Mouse (Mus musculus) gastrocnemius, postnatal 14 days (tissue): Measurements from ENCODE around the gene Gpr84. TPM values are rescaled to one million over a fixed set of nuclear protein-coding genes. Genes with fewer than 3 reads are reported as not detected.

Source experiments
- DNase-seq: peaks from one replicate; pipeline ENCODE4 v3.0.0; 2021; ENCODE audit warnings: mixed read lengths
- intact Hi-C: fragments of 180-260 bp; cut with DNase I; formaldehyde crosslinking; loops from one replicate; pipeline ENCODE4 v1.15.1; 2025; ENCODE audit warnings: low total_unique reads
- total RNA-seq, 2 experiments: library from RNA; stranded (reverse); gene quantifications; 2 replicates each; pipeline ENCODE4 v1.2.3; 2021

Gene Gpr84
- total RNA-seq, 2 experiments from 2014 or later, result not detected

DNA sequence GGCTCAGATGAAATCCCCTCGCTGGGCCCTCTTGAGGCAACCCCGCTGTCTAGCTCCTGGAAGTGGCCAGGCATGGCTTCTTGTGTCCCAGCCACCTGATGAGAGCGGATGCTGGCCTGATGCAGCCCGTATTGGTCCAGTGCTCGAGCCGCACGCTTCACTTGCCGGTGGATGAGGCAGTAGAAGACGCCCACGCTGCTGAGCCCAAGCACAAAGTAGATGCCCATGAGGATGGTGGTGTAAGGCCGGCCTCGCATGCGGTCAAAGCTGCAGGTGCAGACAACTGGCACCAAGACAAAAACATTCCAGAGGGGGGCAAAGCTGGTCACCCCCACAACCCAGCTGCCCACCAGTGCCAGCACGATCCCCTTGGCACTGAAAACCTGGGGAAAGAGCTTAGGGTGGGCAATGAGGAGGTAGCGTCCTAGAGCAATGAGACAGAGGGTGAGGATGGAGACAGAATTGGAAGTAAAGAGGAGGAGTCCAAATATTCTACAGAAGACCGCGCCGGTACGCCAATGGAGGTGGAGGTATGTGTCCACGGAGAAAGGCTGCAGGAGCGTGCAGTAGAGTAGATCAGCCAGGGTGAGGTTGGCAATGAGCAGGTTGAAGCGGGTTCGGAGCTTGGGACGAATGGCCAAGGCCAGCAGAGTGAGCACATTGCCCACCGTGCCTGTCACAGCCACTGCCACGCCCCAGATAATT is 1.4 kb downstream of the Gpr84 start:
- DNase-seq, result no peak
- intact Hi-C loops, result loop anchor here (5.0 kb wide), 1 partner anchor 107 kb away; no protein-coding TSS in a partner anchor

DNA sequence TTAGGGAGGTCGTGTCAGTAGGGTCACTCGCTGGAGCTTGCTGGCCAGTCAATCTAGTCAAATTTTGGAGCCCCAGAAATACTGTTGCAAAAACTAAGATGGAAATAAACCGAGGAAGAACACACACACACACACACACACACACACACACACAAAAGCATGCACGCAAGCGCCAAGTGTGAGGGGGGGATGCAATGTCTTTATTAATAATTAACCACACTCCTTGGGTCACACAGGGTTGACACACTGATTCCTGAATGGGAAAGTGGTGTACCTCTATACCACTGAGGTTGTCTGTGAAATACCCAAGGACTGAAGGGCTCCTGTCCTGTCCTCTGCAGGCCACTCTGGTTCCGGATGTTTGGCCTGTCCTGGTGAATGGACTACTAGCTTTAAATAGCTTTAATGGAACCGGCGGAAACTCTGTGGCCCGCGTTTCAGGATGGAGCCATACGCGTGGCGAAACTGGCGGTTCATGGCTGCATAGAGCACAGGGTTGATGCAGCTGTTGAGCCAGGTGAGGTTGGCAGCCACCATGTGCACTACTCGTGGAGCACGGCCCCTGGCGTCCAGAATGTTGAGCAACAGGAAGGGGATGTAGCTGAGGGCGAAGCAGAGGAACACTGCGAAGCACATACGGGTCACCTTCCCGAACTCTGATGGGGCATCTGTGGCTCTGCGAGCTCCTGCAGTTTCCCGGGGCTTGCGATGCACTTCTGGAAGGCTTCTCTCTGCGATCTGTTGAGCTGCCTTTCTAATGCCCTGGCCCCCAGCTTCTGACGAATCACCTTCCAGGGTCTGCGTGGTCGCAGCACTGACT is 2.1 kb downstream of the Gpr84 start:
- DNase-seq, result peak; percentile 19

GRCm38 (mm10) chr15:103307125-103307524 is 3.3 kb downstream of the Gpr84 start:
- DNase-seq, result peak; percentile 88
- intact Hi-C loops, result loop anchor here (5.0 kb wide), 1 partner anchor 105 kb away; no protein-coding TSS in a partner anchor

More for the DNA sequence above, 2.1 kb downstream of the Gpr84 start:
- intact Hi-C loops, result loop anchor here (5.0 kb wide), 1 partner anchor 106 kb away; no protein-coding TSS in a partner anchor

GRCm38 (mm10) chr15:103305792-103306645 is 4.4 kb downstream of the Gpr84 start:
- intact Hi-C loops, result loop anchor here (5.0 kb wide), 1 partner anchor 104 kb away; no protein-coding TSS in a partner anchor
- no peak for DNase-seq

DNA sequence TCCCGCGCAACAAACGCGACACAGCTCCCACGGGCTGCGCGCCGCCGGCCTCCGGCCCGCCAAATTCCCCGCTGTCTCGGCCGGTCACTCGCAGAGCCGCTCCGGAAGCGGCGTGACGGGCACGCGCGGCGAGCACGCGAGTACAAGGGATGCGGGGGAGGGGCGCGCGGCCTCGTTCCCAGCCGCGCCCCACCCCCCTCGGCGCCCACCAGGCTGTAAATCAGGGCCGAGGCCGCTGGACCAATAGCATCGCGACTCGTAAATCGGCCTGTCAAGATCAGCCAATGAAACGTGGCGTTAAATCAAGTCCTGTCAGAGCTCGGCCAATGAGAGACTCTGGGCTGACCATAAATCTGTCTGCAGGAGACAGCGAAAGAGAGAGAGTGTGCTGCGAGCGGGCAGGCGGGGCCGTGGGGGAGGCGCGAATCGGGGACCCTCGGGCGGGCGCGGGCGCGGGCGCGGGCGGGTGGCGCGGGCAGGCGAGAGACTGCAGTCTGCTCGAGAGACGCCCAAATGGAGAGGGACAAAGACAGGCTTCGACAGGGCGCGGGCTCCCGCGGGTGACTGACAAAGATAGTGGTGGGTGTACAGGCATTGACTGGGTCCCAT is 5.2 kb downstream of the Gpr84 start:
- intact Hi-C loops, result loop anchor here (5.0 kb wide), 1 partner anchor 103 kb away; no protein-coding TSS in a partner anchor
- peak; percentile 94 for DNase-seq

DNA sequence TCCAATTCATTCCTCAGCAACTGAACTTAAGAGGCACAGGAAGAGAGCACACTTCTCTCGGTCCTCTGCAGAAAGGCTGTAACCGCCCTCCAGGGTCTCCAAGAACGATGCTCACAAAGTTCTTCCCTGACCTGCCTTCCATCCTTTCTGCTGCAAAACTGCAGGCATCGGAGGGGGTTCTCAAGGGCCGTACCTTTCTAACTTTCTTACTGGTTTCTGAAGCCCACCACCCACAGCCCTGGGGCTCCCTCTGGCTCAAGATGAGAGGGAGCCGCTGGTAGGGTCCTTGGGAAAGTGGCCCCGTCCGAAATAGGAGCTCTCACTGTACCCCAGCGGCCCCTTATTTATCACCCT is 5.8 kb downstream of the Gpr84 start:
- DNase-seq, result no peak
- intact Hi-C loops, result loop anchor here (5.0 kb wide), 1 partner anchor 52 kb away; no protein-coding TSS in a partner anchor

- DNase-seq, result no peak
- intact Hi-C loops, result loop anchor here (2.0 to 5.0 kb wide), 2 partner anchors 52 to 117 kb away; no protein-coding TSS in a partner anchor
These were observed 6.3 kb downstream of the Gpr84 start for GRCm38 (mm10) chr15:103303916-103304615.

GRCm38 (mm10) chr15:103302341-103303021 is 7.9 kb downstream of the Gpr84 start:
- no peak for DNase-seq
- intact Hi-C loops, result loop anchor here (2.0 to 5.0 kb wide), 2 partner anchors 50 to 116 kb away; no protein-coding TSS in a partner anchor

DNA sequence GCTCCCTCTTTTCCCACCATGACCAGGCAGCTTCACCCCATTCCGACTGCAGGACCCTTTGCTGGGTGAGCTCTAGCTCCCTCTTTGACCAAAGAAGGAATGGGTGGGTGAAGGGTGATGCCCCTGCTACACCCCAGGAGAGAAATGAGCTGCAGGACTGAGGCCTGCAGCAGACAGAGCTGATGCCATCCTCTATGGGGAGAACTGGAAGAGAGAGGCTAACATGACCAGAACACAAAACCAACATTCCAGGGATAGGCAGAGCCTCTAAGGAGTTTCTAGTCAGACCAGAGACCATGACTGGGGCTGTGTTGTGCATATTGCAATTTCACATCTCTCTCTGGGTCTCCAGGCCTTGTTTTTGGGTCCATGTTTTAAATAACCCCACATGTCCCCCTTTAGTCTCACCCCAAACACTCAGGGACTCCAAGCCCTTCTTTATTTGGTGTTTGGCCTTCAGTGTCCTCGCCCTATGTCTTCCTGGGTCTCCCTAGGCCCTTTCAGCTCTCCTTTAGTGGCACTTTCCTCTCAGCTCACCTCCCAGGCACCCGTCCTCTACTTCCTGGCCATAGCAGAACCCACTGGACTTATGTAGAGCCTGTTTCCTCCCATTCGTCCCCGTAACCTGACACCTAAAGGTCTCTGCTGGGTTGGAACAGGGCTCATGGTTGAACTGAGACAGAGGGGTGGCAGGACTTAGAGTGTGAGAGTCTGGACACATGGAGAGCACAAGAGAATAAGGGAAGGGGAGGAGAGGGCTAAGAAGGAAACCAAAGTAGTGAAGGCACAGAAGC is 8.7 kb downstream of the Gpr84 start:
- no peak for DNase-seq
- intact Hi-C loops, result loop anchor here (2.0 to 5.0 kb wide), 2 partner anchors 49 to 115 kb away; no protein-coding TSS in a partner anchor

- peak; percentile 39 for DNase-seq
- intact Hi-C loops, result loop anchor here (5.0 kb wide), 1 partner anchor 49 kb away; no protein-coding TSS in a partner anchor
These were observed 9.4 kb downstream of the Gpr84 start for GRCm38 (mm10) chr15:103301046-103301445.

GRCm38 (mm10) chr15:103300560-103300959 is 9.9 kb downstream of the Gpr84 start:
- intact Hi-C loops, result loop anchor here (5.0 kb wide), 1 partner anchor 48 kb away; no protein-coding TSS in a partner anchor
- no peak for DNase-seq

DNA sequence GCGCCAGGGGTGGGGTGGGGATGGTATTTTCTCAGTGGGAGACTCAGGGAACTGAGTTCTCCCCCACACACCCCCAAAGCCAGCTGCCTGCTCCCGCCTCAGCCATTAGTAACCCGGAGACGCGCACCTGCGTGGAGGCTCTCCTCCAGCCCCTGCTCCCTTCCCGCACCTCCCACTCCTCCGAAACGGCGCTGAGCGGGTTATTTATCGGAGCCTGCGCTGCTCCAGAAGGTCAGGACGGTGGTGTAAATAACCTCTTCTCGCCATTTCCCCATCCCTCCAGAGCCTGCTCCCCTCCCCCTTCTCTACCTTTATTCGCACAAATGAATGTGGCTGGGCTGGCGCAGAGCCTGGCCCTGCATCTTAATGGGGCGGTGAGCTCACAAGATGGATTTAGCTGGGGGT is 10.3 kb downstream of the Gpr84 start:
- intact Hi-C loops, result loop anchor here (5.0 kb wide), 1 partner anchor 48 kb away; no protein-coding TSS in a partner anchor
- DNase-seq, result no peak

- intact Hi-C loops, result loop anchor here (5.0 kb wide), 1 partner anchor 47 kb away; no protein-coding TSS in a partner anchor
- DNase-seq, result no peak
These were observed 10.8 kb downstream of the Gpr84 start for GRCm38 (mm10) chr15:103299644-103300043.

DNA sequence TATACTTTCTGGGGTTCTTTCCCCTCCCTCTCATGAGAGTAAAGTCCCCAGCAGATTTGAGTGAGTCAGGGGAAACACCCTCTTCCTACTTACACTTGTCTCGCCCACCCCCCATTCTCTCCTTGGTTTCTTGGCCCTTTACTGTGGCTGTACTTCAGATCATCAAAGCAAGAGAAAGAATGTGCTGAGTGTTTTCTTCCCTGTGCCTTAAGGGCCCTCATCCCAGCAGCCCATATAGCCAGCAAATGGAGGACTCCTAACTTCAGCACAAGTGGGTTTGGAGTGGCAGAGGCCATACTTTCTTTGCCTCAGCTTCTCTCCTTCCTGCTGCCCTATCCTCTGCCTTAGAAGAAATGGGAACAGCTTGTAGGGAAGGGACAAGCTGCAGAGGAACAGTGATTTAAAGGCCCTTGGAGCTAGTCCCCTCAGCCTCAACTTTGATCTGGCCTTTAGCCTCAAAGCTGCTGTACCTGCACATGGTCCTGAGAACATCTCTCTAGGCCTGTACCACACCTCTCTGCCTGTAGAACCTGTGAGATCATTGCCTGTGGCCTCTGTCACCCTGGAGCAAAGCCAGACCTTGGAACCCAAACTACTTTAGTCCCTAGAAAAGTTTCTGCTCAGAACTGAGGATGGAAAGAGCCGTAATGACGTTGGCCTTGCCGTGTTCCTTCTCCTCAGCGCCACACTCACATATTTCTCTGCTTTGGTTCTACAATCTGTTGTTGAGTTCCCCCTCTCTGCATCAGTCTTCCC is 11.4 kb downstream of the Gpr84 start:
- no peak for DNase-seq
- intact Hi-C loops, result no loop called here

DNA sequence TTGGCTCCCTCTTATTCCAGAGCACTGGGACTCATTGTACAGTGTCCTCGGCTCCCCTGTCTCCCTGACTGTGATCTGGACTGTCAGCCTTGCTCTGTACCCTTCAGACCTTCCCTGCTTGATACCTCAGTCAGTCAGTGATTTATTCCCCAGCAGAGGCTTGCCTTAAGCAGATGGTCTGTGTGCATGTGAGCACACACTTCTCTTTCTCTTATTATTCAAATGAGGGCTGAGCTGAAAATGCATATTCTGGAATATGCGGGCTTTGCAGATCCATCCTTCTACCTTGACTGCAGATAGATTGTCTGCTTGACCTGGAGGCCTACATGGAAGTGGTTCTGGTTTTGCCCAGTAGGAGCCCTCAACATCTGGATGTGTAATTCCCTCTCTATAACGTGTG is 12.4 kb downstream of the Gpr84 start:
- intact Hi-C loops, result no loop called here
- DNase-seq, result no peak

DNA sequence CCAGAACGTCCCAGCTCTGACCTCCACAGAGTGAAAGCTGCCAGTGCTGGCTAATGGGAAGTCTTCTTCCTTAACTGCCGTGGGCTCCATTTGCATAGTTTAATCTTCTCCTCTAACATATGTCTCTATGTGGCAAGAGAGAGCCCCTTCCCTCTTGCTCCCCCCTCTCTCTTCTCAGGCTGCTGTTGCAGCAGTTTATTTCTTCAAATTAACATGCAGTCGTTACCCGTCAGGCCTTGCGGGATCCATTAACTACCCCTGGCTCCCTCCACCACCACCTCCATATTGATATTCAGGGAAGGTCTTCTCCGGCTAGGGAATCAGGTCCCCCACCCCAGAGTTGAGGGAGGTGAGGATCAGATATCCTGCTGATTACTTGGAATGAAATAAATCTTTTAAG is 13.1 kb downstream of the Gpr84 start:
- intact Hi-C loops, result no loop called here
- no peak for DNase-seq
